Mouse (Mus musculus): ENCODE data around the gene Foxo4. TPM values are rescaled to one million over a fixed set of nuclear protein-coding genes. Genes with fewer than 3 reads are reported as not detected.

The Foxo4 gene
- 2.5 and 3.1 TPM in 2 replicates for polyA plus RNA-seq (2014; fragmentation: Nextera tagmentation; extraction: Ambion mirVana)

GRCm38 (mm10) chrX:101253952-101254729 is at the start of gene Foxo4:
Gene Foxo4, plus strand, starts transcription at chrX:101254528.
- no peaks in the 10 kb centered on the region for H3K27me3 ChIP-seq (ENCODE audit: insufficient read depth, low read length)
- H3K27ac ChIP-seq (ENCODE audit: low read depth): peak within 1 kb of the TSS; percentile 30; the same call in 1 of the 2 replicates
- peak within 1 kb of the TSS; percentile 72 for H3K4me2 ChIP-seq
- ATAC-seq (ENCODE audit: insufficient read depth) (peak; percentile 93), DNase-seq (peak; percentile 93)
- no peaks in the 10 kb centered on the region for H3K9me3 ChIP-seq (ENCODE audit: low read depth, low read length)
- WGBS: 14% methylated on average over 46 of the region's 47 CpGs
- peak within 1 kb of the TSS; percentile 56 for H3K9ac ChIP-seq
- no peaks in the 10 kb centered on the region for H3K4me1 ChIP-seq (ENCODE audit: insufficient read depth)
- peak within 1 kb of the TSS; percentile 52 for H3K4me3 ChIP-seq (ENCODE audit: low read depth, low read length)
- H3K36me3 ChIP-seq (ENCODE audit: insufficient read depth): no peaks in the 10 kb centered on the region
- TF ChIP-seq CTCF (IDR thresholded peaks at IDR 0.05; ENCODE audit: low read depth): no peak

- Histone ChIP-seq H3K4me1 (ENCODE audit: insufficient read depth) (no peaks in the 10 kb centered on the region), H3K27ac (ENCODE audit: low read depth) (peak within 1 kb of the TSS; percentile 42; the same call in 1 of the 2 replicates), H3K4me3 (ENCODE audit: low read depth, low read length) (peak within 1 kb of the TSS; percentile 53), H3K4me2 (peak within 1 kb of the TSS; percentile 62), H3K36me3 (ENCODE audit: insufficient read depth) (no peaks in the 10 kb centered on the region), H3K27me3 (ENCODE audit: insufficient read depth, low read length) (no peaks in the 10 kb centered on the region), H3K9ac (peak within 1 kb of the TSS; percentile 59), H3K9me3 (ENCODE audit: low read depth, low read length) (no peaks in the 10 kb centered on the region)
- TF ChIP-seq CTCF (IDR thresholded peaks at IDR 0.05; ENCODE audit: low read depth): no peak
- peak; percentile 98 for ATAC-seq (ENCODE audit: insufficient read depth)
- peak; percentile 92 for DNase-seq
- 12% methylated on average over 55 of the region's 55 CpGs for WGBS
Measured at GRCm38 (mm10) chrX:101221834-101222795, 32.2 kb upstream of the Foxo4 start, which contains the start of gene Snx12. Gene Snx12, minus strand, starts transcription at chrX:101222563.

- DNase-seq: no peak
- no peaks in the 10 kb centered on the region for H3K36me3 ChIP-seq (ENCODE audit: insufficient read depth)
- H3K27ac ChIP-seq (ENCODE audit: low read depth): peak overlapping the region; percentile 33; the same call in 1 of the 2 replicates
- 0 out of 2 replicates have a peak, but pooled peaks have one; percentile 2 for ATAC-seq (ENCODE audit: insufficient read depth)
- 24% methylated on average over 7 of the region's 7 CpGs for WGBS
- no peaks in the 10 kb centered on the region for H3K9me3 ChIP-seq (ENCODE audit: low read depth, low read length)
- no peaks in the 10 kb centered on the region for H3K27me3 ChIP-seq (ENCODE audit: insufficient read depth, low read length)
- H3K9ac ChIP-seq: no peak overlapping the region
- no peaks in the 10 kb centered on the region for H3K4me1 ChIP-seq (ENCODE audit: insufficient read depth)
- H3K4me2 ChIP-seq: peak overlapping the region; percentile 60
- H3K4me3 ChIP-seq (ENCODE audit: low read depth, low read length): peak overlapping the region; percentile 53
- TF ChIP-seq CTCF (IDR thresholded peaks at IDR 0.05; ENCODE audit: low read depth): no peak
Measured at GRCm38 (mm10) chrX:101222796-101223162, 31.5 kb upstream of the Foxo4 start.

GRCm38 (mm10) chrX:101245011-101245410 is 9.3 kb upstream of the Foxo4 start:
- Histone ChIP-seq H3K27me3 (ENCODE audit: insufficient read depth, low read length) (no peaks in the 10 kb centered on the region), H3K27ac (ENCODE audit: low read depth) (no peak overlapping the region), H3K9me3 (ENCODE audit: low read depth, low read length) (no peaks in the 10 kb centered on the region), H3K4me1 (ENCODE audit: insufficient read depth) (no peaks in the 10 kb centered on the region), H3K4me3 (ENCODE audit: low read depth, low read length) (no peak overlapping the region), H3K36me3 (ENCODE audit: insufficient read depth) (no peaks in the 10 kb centered on the region), H3K9ac (no peak overlapping the region), H3K4me2 (no peak overlapping the region)
- TF ChIP-seq CTCF (IDR thresholded peaks at IDR 0.05; ENCODE audit: low read depth): no peak
- ATAC-seq (ENCODE audit: insufficient read depth): no peak
- 20% methylated on average over 1 of the region's 1 CpGs for WGBS
- no peak for DNase-seq

GRCm38 (mm10) chrX:101254740-101255139 is 412 bp downstream of the Foxo4 start:
- ATAC-seq (ENCODE audit: insufficient read depth): peak; percentile 38
- H3K9ac ChIP-seq: peak overlapping the region; percentile 56
- peak overlapping the region; percentile 52 for H3K4me3 ChIP-seq (ENCODE audit: low read depth, low read length)
- DNase-seq: peak; percentile 18
- 13% methylated on average over 26 of the region's 26 CpGs for WGBS
- no peaks in the 10 kb centered on the region for H3K27me3 ChIP-seq (ENCODE audit: insufficient read depth, low read length)
- 0 out of 2 replicates have a peak overlapping the region, but pooled peaks have one; percentile 30 for H3K27ac ChIP-seq (ENCODE audit: low read depth)
- H3K4me1 ChIP-seq (ENCODE audit: insufficient read depth): no peaks in the 10 kb centered on the region
- TF ChIP-seq CTCF (IDR thresholded peaks at IDR 0.05; ENCODE audit: low read depth): no peak
- H3K4me2 ChIP-seq: peak overlapping the region; percentile 72
- H3K9me3 ChIP-seq (ENCODE audit: low read depth, low read length): no peaks in the 10 kb centered on the region
- H3K36me3 ChIP-seq (ENCODE audit: insufficient read depth): no peaks in the 10 kb centered on the region

- Histone ChIP-seq H3K4me3 (ENCODE audit: low read depth, low read length) (no peak overlapping the region), H3K4me1 (ENCODE audit: insufficient read depth) (no peaks in the 10 kb centered on the region), H3K9me3 (ENCODE audit: low read depth, low read length) (no peaks in the 10 kb centered on the region), H3K4me2 (peak overlapping the region; percentile 72), H3K27ac (ENCODE audit: low read depth) (no peak overlapping the region), H3K36me3 (ENCODE audit: insufficient read depth) (no peaks in the 10 kb centered on the region), H3K27me3 (ENCODE audit: insufficient read depth, low read length) (no peaks in the 10 kb centered on the region), H3K9ac (no peak overlapping the region)
- ATAC-seq (ENCODE audit: insufficient read depth): no peak
- WGBS: 87% methylated on average over 13 of the region's 13 CpGs
- peak; percentile 30; the same call in 1 of the 2 replicates for TF ChIP-seq CTCF (IDR thresholded peaks at IDR 0.05; ENCODE audit: low read depth)
- peak; percentile 32 for DNase-seq
Measured at GRCm38 (mm10) chrX:101256603-101257002, 2.3 kb downstream of the Foxo4 start.

Measured in lung, embryonic 14.5 days (tissue).